Mouse (Mus musculus): ENCODE data around the gene Prr15.

DNA sequence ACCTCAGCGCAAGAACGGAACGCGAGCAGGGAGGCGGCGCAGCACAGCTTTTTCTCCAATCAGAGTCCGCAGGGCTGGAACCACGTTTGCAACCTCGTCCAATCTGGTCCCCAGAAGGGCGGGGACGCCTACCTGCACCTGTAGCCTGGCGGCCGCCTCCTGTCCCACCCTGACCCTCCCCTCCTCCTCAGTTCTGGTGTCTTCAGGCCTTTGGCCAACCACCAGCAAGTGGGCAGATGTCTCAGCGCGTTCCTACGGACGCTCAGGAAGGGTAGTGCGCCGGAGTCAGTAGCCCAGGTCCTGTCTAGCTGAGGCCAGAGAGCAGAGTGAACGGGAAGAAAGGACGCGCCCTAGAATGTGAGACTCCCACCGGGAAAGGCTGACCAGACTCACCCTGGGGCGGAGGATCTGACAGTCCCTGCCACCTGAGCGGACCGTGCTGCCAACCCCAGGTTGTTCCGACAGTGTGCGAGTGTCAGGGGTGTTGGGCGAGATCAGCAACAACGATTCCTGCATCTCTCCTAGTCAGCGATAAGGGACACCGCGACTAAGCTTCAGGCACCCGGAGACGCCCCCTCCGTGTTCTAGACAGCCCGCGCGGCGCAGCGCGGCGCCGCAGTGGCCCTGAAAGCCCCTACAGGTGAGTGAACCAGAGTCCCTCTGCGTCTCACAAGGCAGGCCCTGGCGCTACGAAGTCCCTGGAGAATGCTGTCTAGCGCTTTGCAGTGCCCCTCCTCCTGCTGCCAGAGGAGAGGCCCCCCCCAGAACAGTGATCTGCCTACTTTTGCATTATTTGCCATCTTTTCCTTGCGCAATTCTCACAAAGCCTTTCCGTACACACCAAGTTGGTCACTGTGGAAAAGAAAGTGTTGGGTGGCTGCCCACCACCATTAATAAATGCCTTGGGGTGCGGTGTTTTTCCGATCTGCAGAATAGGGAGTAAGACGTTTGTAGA is 1.3 kb downstream of the Prr15 start:
- peak; percentile 3; the same call in 1 of the 2 replicates for TF ChIP-seq CTCF (IDR thresholded peaks at IDR 0.05; ENCODE audit: extremely low read depth, insufficient read length, insufficient replicate concordance, low read depth, low read length)
- TF ChIP-seq POLR2A (IDR thresholded peaks at IDR 0.05; ENCODE audit: low read depth, low read length) = peak; percentile 98
